Mouse (Mus musculus): ENCODE data around the gene Ccdc70. TPM values are rescaled to one million over a fixed set of nuclear protein-coding genes. Genes with fewer than 3 reads are reported as not detected.

Gene Ccdc70
- total RNA-seq (2023): not detected in 2 replicates

DNA sequence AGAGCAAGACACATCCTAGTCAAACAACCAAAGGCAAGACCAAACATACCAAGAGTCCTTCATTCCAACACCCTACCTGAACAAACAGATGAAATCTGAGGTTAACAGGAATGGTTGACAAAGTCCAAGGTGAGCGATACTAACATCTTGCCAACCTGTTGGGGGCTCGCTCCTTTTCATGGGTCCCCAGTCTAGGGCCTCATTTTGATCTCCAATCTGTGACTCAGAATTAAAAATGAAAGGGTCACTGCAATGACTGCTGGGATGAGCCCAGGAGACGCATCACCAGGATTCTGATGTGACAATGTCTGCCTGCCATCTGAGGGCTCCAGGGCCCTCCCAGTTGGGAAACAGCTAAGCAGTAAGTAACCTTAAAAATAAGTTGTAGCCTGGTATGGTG, at the start of gene Ccdc70:
TSS of gene Ccdc70 (plus strand) at position 301 of the 400 bp plus-strand sequence.

DNA sequence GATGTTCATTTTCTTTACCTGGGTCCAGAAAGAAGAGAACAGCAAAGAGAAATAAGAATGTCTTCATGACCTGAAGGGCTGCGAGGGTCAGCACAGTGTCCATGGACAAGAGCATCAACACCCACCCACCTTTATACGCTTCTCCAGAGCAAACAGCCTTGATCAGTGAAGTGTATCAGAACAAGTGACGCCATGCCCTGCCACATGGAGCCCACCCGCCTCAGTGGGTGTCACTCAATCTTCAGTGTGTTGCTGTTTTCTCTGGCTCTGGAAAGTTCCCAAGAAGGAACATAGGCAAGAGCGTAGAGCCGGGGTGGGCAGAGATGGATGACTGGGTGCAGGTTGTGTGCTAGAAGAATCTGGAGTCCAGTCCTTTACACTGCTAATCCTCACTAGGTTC, 37.0 kb upstream of the Ccdc70 start, which contains the start of gene Defb15:
TSS of gene Defb15 (minus strand) at position 101 of the 400 bp plus-strand sequence.

DNA sequence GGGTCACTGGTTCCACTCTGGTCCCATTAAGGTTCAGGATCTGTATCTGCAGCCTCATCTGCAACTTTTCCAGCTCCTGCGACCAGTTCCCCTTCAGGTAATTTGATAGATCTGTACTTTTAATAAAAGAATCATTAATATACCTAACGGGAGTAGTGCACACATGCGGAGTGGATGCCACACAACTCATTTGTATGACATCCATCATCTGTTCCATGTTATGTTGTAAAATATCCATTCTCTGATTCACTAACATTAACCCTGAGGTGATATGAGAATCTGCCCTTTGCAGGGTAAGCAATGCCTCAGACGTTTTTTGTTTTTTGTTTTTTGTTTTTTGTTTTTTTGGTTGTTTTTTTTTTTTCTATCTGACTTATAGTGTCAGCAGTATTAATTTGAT, 31.5 kb upstream of the Ccdc70 start, which contains the start of gene Defb35:
TSS of gene Defb35 (plus strand) at position 301 of the 400 bp plus-strand sequence.

DNA sequence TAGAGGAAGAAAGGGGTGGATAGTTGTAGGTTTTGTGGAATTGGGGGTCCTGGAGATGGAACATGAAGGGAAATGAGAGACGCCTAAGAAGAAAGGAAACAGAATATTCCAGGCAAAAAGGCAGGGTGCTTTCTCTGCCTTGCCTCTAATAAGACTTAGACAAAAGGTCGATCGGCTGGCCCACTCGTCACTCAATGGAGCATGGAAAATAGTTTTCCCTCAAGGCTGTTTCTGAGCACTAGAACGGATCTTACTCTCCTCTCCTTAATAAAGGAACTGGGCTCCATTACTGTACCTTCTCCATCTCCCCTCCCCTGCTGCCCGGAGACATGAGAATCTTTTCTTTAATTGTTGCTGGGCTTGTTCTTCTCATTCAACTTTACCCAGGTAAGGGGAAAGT, 23.1 kb upstream of the Ccdc70 start, which contains the start of gene Defb13:
TSS of gene Defb13 (plus strand) at position 301 of the 400 bp plus-strand sequence.

DNA sequence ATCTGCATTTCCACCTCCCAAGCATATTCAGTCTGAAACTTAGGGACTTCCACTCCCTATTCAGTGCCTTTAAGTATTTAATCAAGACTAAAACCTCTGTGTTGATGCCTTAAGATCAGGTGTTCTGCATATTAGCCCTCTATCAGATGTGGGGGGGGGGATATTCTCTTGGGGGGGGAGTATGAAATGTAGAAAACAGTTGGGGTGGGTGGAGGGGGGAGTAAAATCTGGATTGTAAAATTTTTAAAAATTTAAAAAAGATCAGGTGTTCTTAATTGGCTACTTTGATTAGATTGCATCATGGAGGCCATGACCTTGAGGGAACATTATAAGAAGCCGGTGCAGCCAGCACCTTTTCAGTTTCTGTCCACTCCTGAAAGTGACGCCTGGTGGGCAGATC, 11.2 kb upstream of the Ccdc70 start, which contains the start of gene Fam90a1a:
TSS of gene Fam90a1a (plus strand) at position 301 of the 400 bp plus-strand sequence.

Other genes starting within 250 kb of the Ccdc70 start
- gene Defa24, start 235.3 kb upstream of the Ccdc70 start, total RNA-seq (2023): not detected in 2 replicates
- gene Defb50, start 146.2 kb upstream of the Ccdc70 start, total RNA-seq (2023): not detected in 2 replicates
- not detected in 2 replicates for gene Defb2, start 129.8 kb upstream of the Ccdc70 start, total RNA-seq (2023)
- not detected in 2 replicates for gene Defb10, start 110.9 kb upstream of the Ccdc70 start, total RNA-seq (2023)
- gene Defb9, start 84.4 kb upstream of the Ccdc70 start, total RNA-seq (2023): not detected in 2 replicates
- not detected in 2 replicates for gene Defb11, start 63.4 kb upstream of the Ccdc70 start, total RNA-seq (2023)
- gene Defb15, start 37.1 kb upstream of the Ccdc70 start, total RNA-seq (2023): not detected in 2 replicates
- gene Defb35, start 31.4 kb upstream of the Ccdc70 start, total RNA-seq (2023): not detected in 2 replicates
- gene Defb13, start 23.0 kb upstream of the Ccdc70 start, total RNA-seq (2023): not detected in 2 replicates
- not detected in 2 replicates for gene Fam90a1a, start 11.1 kb upstream of the Ccdc70 start, total RNA-seq (2023)
- gene Atp7b, start 90.5 kb downstream of the Ccdc70 start, total RNA-seq (2023): 0.16 and 0.70 TPM in 2 replicates
- 12.5 and 13.5 TPM in 2 replicates for gene Alg11, start 90.9 kb downstream of the Ccdc70 start, total RNA-seq (2023)
- gene Nek5, start 155.3 kb downstream of the Ccdc70 start, total RNA-seq (2023): not detected in 2 replicates
- 1.3 and 1.4 TPM in 2 replicates for gene Nek3, start 196.7 kb downstream of the Ccdc70 start, total RNA-seq (2023)
- gene Ckap2, start 216.0 kb downstream of the Ccdc70 start, total RNA-seq (2023): 18.0 and 22.5 TPM in 2 replicates
- gene Vps36, start 223.0 kb downstream of the Ccdc70 start, total RNA-seq (2023): 21.5 and 25.3 TPM in 2 replicates